Comparison of ENCODE assay signal across 11 mouse cellular contexts in genomic region chr9:61707875-61708274, GRCm38 (mm10).
DNase-seq lines count a peak whose midpoint lies in the region; ATAC-seq lines count a peak whose summit lies in the region.
"Had no signal": no experiment of that assay in that cellular context is flagged by ENCODE, and none has a peak within 500 bp of the region (broad histone marks: within the 10 kb centered on the region; RNA-seq: fewer than 3 reads in every experiment).

No protein-coding gene starts in this region.

- H3K27me3 ChIP-seq in kidney, embryonic 15.5 days = peaks cover 36% of the 10 kb centered on the region

- ATAC-seq in kidney, embryonic 15.5 days (replicated peaks; ENCODE audit: low FRiP score) = no peak

- H3K9me3 ChIP-seq in kidney, embryonic 15.5 days (replicated peaks) = no peaks in the 10 kb centered on the region

- no peak overlapping the region for H3K9ac ChIP-seq in kidney, embryonic 15.5 days

- WGBS in kidney, embryonic 15.5 days = 73% methylated on average over 7 of the region's 7 CpGs

- H3K4me2 ChIP-seq in kidney, embryonic 15.5 days = no peak overlapping the region

- DNase-seq in kidney, adult 9 months = peak; percentile 7
- DNase-seq in c-Kit-positive CD71-negative TER-119-negative erythroid progenitor cells, embryonic 14.5 days (ENCODE audit: low read depth) = peak; percentile 58
- DNase-seq in monocyte, adult 2 months (ENCODE audit: low read depth in 1 of 2, low spot score in 2 of 2) = peak; percentile 37 to 48
- DNase-seq in thymus, postnatal 25 days = peak; percentile 66
- no peak for DNase-seq in urinary bladder, postnatal 10 days (ENCODE audit: low spot score)
- DNase-seq in right cerebral cortex, adult 18-20 months = no peak
- no peak for DNase-seq in frontal cortex, adult 2 months (ENCODE audit: extremely low spot score in 1 of 2, low spot score in 1 of 2)
- DNase-seq: adrenal gland, postnatal 36 days; cerebellum, postnatal 14 days; layer of hippocampus, adult 9-11 months had no signal

- H3K4me3 ChIP-seq in kidney, embryonic 15.5 days (replicated peaks) = no peak overlapping the region

- H3K4me1 ChIP-seq in kidney, embryonic 15.5 days = peaks cover 11% of the 10 kb centered on the region

- no peaks in the 10 kb centered on the region for H3K36me3 ChIP-seq in kidney, embryonic 15.5 days

- no peak overlapping the region for H3K27ac ChIP-seq in kidney, embryonic 15.5 days

Comparison
In these comparisons a context has a peak if more than half of its experiments do, and no peak if none do; other contexts are left out.
1. DNase-seq: peak in kidney, adult 9 months (single experiment), c-Kit-positive CD71-negative TER-119-negative erythroid progenitor cells, embryonic 14.5 days (single experiment), monocyte, adult 2 months (2 of 2) and thymus, postnatal 25 days (single experiment); none in urinary bladder, postnatal 10 days (single experiment), right cerebral cortex, adult 18-20 months (single experiment) and frontal cortex, adult 2 months (0 of 2).